Mouse (Mus musculus) heart, adult 2 months (tissue): Measurements from ENCODE around the gene Cryab. TPM values are rescaled to one million over a fixed set of nuclear protein-coding genes. Genes with fewer than 3 reads are reported as not detected.
A peak's percentile ranks its signal among the peaks of the same experiment; 100 is the strongest.

Source experiments
- DNase-seq, 2 experiments: peaks; one replicate each; pipeline ENCODE4 v3.0.0; 2021
- H3K27ac ChIP-seq: fragments of 200-600 bp; 2 replicates; pipeline ENCODE4 v1.8.1; 2022
- H3K27me3 ChIP-seq: fragments of 200-500 bp; 2 replicates; pipeline ENCODE4 v1.6.1; 2012; ENCODE audit warnings: mild to moderate bottlenecking, low read length, inconsistent platforms, mixed read lengths; ENCODE audit not compliant: control insufficient read depth, insufficient read depth
- H3K36me3 ChIP-seq: fragments of 200-500 bp; 2 replicates; pipeline ENCODE4 v1.6.1; 2012; ENCODE audit warnings: low read length, inconsistent platforms; ENCODE audit not compliant: control insufficient read depth, insufficient read depth
- H3K4me1 ChIP-seq: fragments of 200-500 bp; 2 replicates; pipeline ENCODE4 v1.6.1; 2011; ENCODE audit warnings: low read length; ENCODE audit not compliant: control insufficient read depth, insufficient read depth
- H3K4me3 ChIP-seq: fragments of 200-600 bp; 2 replicates; pipeline ENCODE4 v1.8.1; 2022
- H3K79me2 ChIP-seq: fragments of 200-500 bp; replicated peaks from 2 replicates; pipeline ENCODE4 v1.6.1; 2012; ENCODE audit warnings: mild to moderate bottlenecking, inconsistent platforms, low read length, moderate library complexity, mixed read lengths; ENCODE audit not compliant: control insufficient read depth, insufficient read depth
- H3K9ac ChIP-seq: fragments of 200-500 bp; 2 replicates; pipeline ENCODE4 v1.6.1; 2012; ENCODE audit warnings: low read depth, mild to moderate bottlenecking, control low read depth, inconsistent platforms, low read length, mixed read lengths
- CTCF ChIP-seq: fragments of 200-600 bp; IDR thresholded peaks from 2 replicates; pipeline ENCODE4 v1.8.1; 2022; ENCODE audit warnings: antibody characterized with exemption, mild to moderate bottlenecking, moderate library complexity
- EP300 ChIP-seq: fragments of 200-500 bp; IDR thresholded peaks from 2 replicates; pipeline ENCODE4 v1.6.1; 2011; ENCODE audit warnings: low read depth, low read length, control low read depth; ENCODE audit not compliant: insufficient read depth
- POLR2A ChIP-seq: fragments of 200-500 bp; IDR thresholded peaks from 2 replicates; pipeline ENCODE4 v1.6.1; 2011; ENCODE audit warnings: mild to moderate bottlenecking, low read depth, low read length, control low read depth; ENCODE audit not compliant: insufficient read depth
- WGBS: fragments of 180-500 bp; shearing (Covaris S2); methylation state at CpG from one replicate; pipeline ENCODE4 v1.1.7; 2018; 5-methylcytosine and 5-hydroxymethylcytosine counted together
- intact Hi-C: fragments of 180-260 bp; cut with DNase I; formaldehyde crosslinking; loops from one replicate; pipeline ENCODE4 v1.15.1; 2025
- polyA plus RNA-seq: library from polyadenylated mRNA; depleted of rRNA; stranded (reverse); fragments of >200 nt; gene quantifications from 2 replicates; pipeline ENCODE4 v1.2.3, GENCODE M21; 2012
- total RNA-seq, 2 experiments: library from RNA; stranded (reverse); gene quantifications; 2 replicates each; pipeline ENCODE4 v1.2.3; 2021

Gene Cryab
- total and polyA plus RNA-seq, 3 experiments: 2,783 to 4,349 (median 3,339) TPM

- peak; percentile 33 to 38 for DNase-seq
- intact Hi-C loops: no loop called here
Observed at GRCm38 (mm10) chr9:50753947-50754346, 2.8 kb downstream of the Cryab start.

GRCm38 (mm10) chr9:50756711-50757110 is 5.6 kb downstream of the Cryab start:
- H3K27ac ChIP-seq: no peak overlapping the region
- intact Hi-C loops: no loop called here
- H3K79me2 ChIP-seq: no peaks in the 10 kb centered on the region
- TF ChIP-seq EP300: no peak
- TF ChIP-seq POLR2A: peak; percentile 25; the same call in 1 of the 2 replicates
- peaks cover 17% of the 10 kb centered on the region for H3K36me3 ChIP-seq
- H3K4me1 ChIP-seq: no peaks in the 10 kb centered on the region
- no peaks in the 10 kb centered on the region for H3K27me3 ChIP-seq
- H3K9ac ChIP-seq: no peak overlapping the region
- no peak for DNase-seq
- no peak overlapping the region for H3K4me3 ChIP-seq
- 54% methylated on average over 5 of the region's 5 CpGs for WGBS

More at GRCm38 (mm10) chr9:50753947-50754346, 2.8 kb downstream of the Cryab start:
- WGBS: 10% methylated on average over 7 of the region's 7 CpGs
- Histone ChIP-seq H3K36me3 (peaks cover 17% of the 10 kb centered on the region), H3K27me3 (no peaks in the 10 kb centered on the region), H3K4me3 (peak overlapping the region; percentile 62), H3K9ac (peak overlapping the region; percentile 95), H3K27ac (peak overlapping the region; percentile 98), H3K4me1 (no peaks in the 10 kb centered on the region), H3K79me2 (no peaks in the 10 kb centered on the region)
- no peak for TF ChIP-seq CTCF
- peak; percentile 50; the same call in 1 of the 2 replicates for TF ChIP-seq POLR2A

- H3K36me3 ChIP-seq: no peaks in the 10 kb centered on the region; the same call in 1 of the 2 replicates
- H3K4me3 ChIP-seq: no peak overlapping the region
- no peak overlapping the region for H3K27ac ChIP-seq
- TF ChIP-seq CTCF (no peak), EP300 (no peak)
- intact Hi-C loops: loop anchor here (5.0 kb wide), 1 partner anchor 234 kb away; the partner anchor contains the start of gene Pts
- WGBS: 65% methylated on average over 6 of the region's 6 CpGs
- H3K4me1 ChIP-seq: no peaks in the 10 kb centered on the region
- no peak overlapping the region for H3K9ac ChIP-seq
- no peaks in the 10 kb centered on the region for H3K79me2 ChIP-seq
- DNase-seq: no peak
- no peaks in the 10 kb centered on the region for H3K27me3 ChIP-seq
Observed at GRCm38 (mm10) chr9:50761520-50762243, 10.6 kb downstream of the Cryab start.

- H3K4me3 ChIP-seq: no peak overlapping the region
- no peak overlapping the region for H3K9ac ChIP-seq
- no peak for TF ChIP-seq POLR2A
- peak; percentile 61 for TF ChIP-seq CTCF
- no peaks in the 10 kb centered on the region for H3K79me2 ChIP-seq
- DNase-seq: no peak
- WGBS: 68% methylated on average over 1 of the region's 1 CpGs
- no peaks in the 10 kb centered on the region for H3K36me3 ChIP-seq
- no peak overlapping the region for H3K27ac ChIP-seq
- intact Hi-C loops: loop anchor here (1.0 to 5.0 kb wide), 2 partner anchors 54 to 236 kb away; partner anchors contain the start of gene Pts
- H3K27me3 ChIP-seq: no peaks in the 10 kb centered on the region
- peaks cover 2% of the 10 kb centered on the region for H3K4me1 ChIP-seq
Observed at GRCm38 (mm10) chr9:50763331-50763730, 12.2 kb downstream of the Cryab start.

GRCm38 (mm10) chr9:50767531-50768106 is 16.5 kb downstream of the Cryab start:
- Histone ChIP-seq H3K36me3 (no peaks in the 10 kb centered on the region), H3K27me3 (no peaks in the 10 kb centered on the region), H3K9ac (peak overlapping the region; percentile 72), H3K4me1 (peaks cover 4% of the 10 kb centered on the region), H3K4me3 (peak overlapping the region; percentile 72), H3K79me2 (no peaks in the 10 kb centered on the region), H3K27ac (peak overlapping the region; percentile 93)
- WGBS: 4% methylated on average over 17 of the region's 17 CpGs
- DNase-seq: no peak
- no peak for TF ChIP-seq CTCF
- peak; percentile 84; the same call in 1 of the 2 replicates for TF ChIP-seq POLR2A
- intact Hi-C loops: loop anchor here (1.0 to 5.0 kb wide), 3 partner anchors 69 to 165 kb away; partner anchors contain the start of genes Dlat, Sdhd and Timm8b
